Mouse (Mus musculus): ENCODE measurements around the gene Cdr2l. TPM values are rescaled to one million over a fixed set of nuclear protein-coding genes. Genes with fewer than 3 reads are reported as not detected.
A peak's percentile ranks its signal among the peaks of the same experiment; 100 is the strongest.

Cdr2l gene
- total and polyA plus RNA-seq, 3 experiments, result not detected

DNA sequence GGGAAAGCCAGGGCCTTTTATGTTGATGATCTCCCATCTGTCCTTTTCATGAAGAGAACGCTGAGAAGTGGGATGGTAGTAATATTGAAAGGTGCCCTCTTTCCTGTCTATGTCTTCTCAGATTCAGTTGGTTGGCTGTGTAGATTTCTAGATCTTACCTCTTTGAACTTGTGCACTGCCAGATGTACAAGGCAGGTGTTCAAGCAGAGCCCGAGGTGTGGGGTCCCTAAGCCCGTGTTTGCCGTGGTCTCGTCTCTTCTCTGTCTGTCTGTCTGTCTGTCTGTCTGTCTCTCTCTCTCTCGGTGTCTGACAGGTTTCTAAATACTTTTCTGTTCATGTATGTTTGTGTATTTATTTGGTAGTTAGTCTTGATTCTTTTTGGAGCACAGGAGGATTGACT, 44.0 kb downstream of the Cdr2l start:
- no peak overlapping the region for H3K4me2 ChIP-seq (ENCODE audit: insufficient read depth, low read depth, poor library complexity, severe bottlenecking)
- no peak overlapping the region for H3K9ac ChIP-seq (ENCODE audit: insufficient read depth, low read depth)
- no peaks in the 10 kb centered on the region for H3K27me3 ChIP-seq (replicated peaks)
- TF ChIP-seq USF1 (IDR thresholded peaks at IDR 0.05; ENCODE audit: low read depth, low read length), result no peak
- no peak overlapping the region for H3K4me3 ChIP-seq (replicated peaks in 1 of 3; ENCODE audit: low read depth in 2 of 3, low read length in 2 of 3, poor library complexity in 1 of 3)
- no peaks in the 10 kb centered on the region for H3K9me3 ChIP-seq (replicated peaks; ENCODE audit: low read length)
- dilution Hi-C loops (cut with MboI; ENCODE audit: extremely low pct_ligation_motif_present, extremely low pct_unique_long_range_greater_than_20kb, low sequenced_read_pairs) (no loop called here), in situ Hi-C loops (cut with MboI; ENCODE audit: low pct_ligation_motif_present, low pct_unique_long_range_greater_than_20kb, low sequenced_read_pairs) (no loop called here)
- H3K79me2 ChIP-seq (replicated peaks; ENCODE audit: control insufficient read depth, extremely low read depth, insufficient read depth, poor library complexity, severe bottlenecking), result no peaks in the 10 kb centered on the region
- no peak overlapping the region for H3K27ac ChIP-seq (ENCODE audit: insufficient read depth, low read depth)
- no peak for DNase-seq (ENCODE audit: extremely low read depth)
- H3K36me3 ChIP-seq (replicated peaks in 1 of 2; ENCODE audit: control insufficient read depth in 1 of 2, insufficient read depth in 1 of 2, low read length in 1 of 2), result peaks cover 24 to 77% of the 10 kb centered on the region in 2 experiments
- H3K4me1 ChIP-seq (ENCODE audit: control insufficient read depth in 1 of 2, insufficient read depth in 2 of 2), result peaks cover 5 to 28% of the 10 kb centered on the region in 2 experiments

DNA sequence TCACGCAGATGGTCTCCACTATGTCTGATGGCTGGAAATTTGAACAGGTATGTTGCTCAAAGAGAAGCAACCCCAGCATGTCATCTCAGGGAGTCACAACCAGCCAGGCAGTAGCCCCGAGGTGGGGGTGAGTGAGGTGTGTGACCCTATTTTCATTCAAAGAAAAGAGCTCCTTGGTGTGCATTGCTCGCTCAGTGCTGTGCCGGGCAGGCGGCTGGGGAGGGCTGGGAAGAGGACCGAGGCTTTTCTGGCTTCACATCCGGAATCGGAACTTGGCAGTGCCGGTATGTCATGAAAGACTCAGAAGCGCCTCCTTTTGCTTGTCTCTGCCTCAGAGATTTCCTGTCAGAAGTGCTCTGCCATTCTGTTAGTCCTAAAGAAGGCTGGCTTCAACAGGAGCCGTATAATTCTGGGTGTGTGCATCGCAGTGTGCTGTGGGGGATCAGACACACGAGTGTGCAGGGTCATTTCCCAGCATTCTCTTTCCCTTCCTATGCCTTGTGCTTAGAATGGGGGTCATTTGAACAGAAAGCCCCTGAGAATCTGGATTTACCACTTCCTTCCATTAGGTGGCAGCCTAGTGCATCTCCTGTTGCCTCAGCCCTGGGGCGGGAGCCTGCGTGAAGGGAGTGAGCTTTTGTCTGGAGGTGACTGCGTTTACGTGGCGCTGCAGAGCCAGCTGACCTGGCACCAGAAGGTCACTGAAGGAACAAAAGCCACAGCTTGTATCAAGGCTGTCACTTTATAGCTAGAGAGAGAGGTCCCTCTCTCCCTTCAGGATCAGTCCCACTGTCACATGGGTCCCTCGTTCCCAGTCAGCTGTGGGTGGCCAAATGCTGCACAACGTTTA, 46.0 kb downstream of the Cdr2l start:
- dilution Hi-C loops (cut with MboI; ENCODE audit: extremely low pct_ligation_motif_present, extremely low pct_unique_long_range_greater_than_20kb, low sequenced_read_pairs) (no loop called here), in situ Hi-C loops (cut with MboI; ENCODE audit: low pct_ligation_motif_present, low pct_unique_long_range_greater_than_20kb, low sequenced_read_pairs) (no loop called here)
- peak; percentile 80 for DNase-seq (ENCODE audit: extremely low read depth)
- Histone ChIP-seq H3K9me3 (replicated peaks; ENCODE audit: low read length) (no peaks in the 10 kb centered on the region), H3K4me3 (replicated peaks in 1 of 3; ENCODE audit: low read depth in 2 of 3, low read length in 2 of 3, poor library complexity in 1 of 3) (no peak overlapping the region), H3K4me2 (ENCODE audit: insufficient read depth, low read depth, poor library complexity, severe bottlenecking) (no peak overlapping the region), H3K27me3 (replicated peaks) (no peaks in the 10 kb centered on the region), H3K79me2 (replicated peaks; ENCODE audit: control insufficient read depth, extremely low read depth, insufficient read depth, poor library complexity, severe bottlenecking) (no peaks in the 10 kb centered on the region), H3K9ac (ENCODE audit: insufficient read depth, low read depth) (no peak overlapping the region), H3K27ac (ENCODE audit: insufficient read depth, low read depth) (no peak overlapping the region), H3K4me1 (ENCODE audit: control insufficient read depth in 1 of 2, insufficient read depth in 2 of 2) (peaks cover 2 to 8% of the 10 kb centered on the region in 2 experiments; a peak in 3 of 4 replicates), H3K36me3 (replicated peaks in 1 of 2; ENCODE audit: control insufficient read depth in 1 of 2, insufficient read depth in 1 of 2, low read length in 1 of 2) (peaks cover 40 to 88% of the 10 kb centered on the region in 2 experiments)
- TF ChIP-seq ZMIZ1 (IDR thresholded peaks at IDR 0.05; ENCODE audit: low read depth, low read length) (no peak), POLR2A (IDR thresholded peaks at IDR 0.05; ENCODE audit: low read depth, low read length) (no peak), TCF12 (IDR thresholded peaks at IDR 0.05; ENCODE audit: low read depth, low read length) (0 out of 2 replicates have a peak, but pooled peaks have one; percentile 33), JUND (conservative IDR thresholded peaks at IDR 0.05; ENCODE audit: low read depth, low read length) (no peak; the same call in 1 of the 2 replicates), KAT2A (IDR thresholded peaks at IDR 0.05; ENCODE audit: insufficient replicate concordance, low read length) (no peak), E2F4 (IDR thresholded peaks at IDR 0.05; ENCODE audit: insufficient replicate concordance, low read depth, low read length) (no peak), CHD2 (IDR thresholded peaks at IDR 0.05; ENCODE audit: low read length) (no peak), MAZ (IDR thresholded peaks at IDR 0.05; ENCODE audit: low read depth, low read length) (peak; percentile 72), HCFC1 (IDR thresholded peaks at IDR 0.05; ENCODE audit: low read depth, low read length) (peak; percentile 49), NRF1 (IDR thresholded peaks at IDR 0.05; ENCODE audit: low read depth, low read length) (no peak), BHLHE40 (IDR thresholded peaks at IDR 0.05; ENCODE audit: low read depth, low read length) (no peak), MYC (IDR thresholded peaks at IDR 0.05; ENCODE audit: low read depth, low read length) (peak; percentile 47), ZKSCAN1 (IDR thresholded peaks at IDR 0.05; ENCODE audit: borderline replicate concordance, low read depth, low read length) (no peak), PAX5 (IDR thresholded peaks at IDR 0.05; ENCODE audit: low read length) (no peak), CTCF (conservative IDR thresholded peaks at IDR 0.05 in 1 of 2, IDR thresholded peaks at IDR 0.05 in 1 of 2; ENCODE audit: low read depth in 2 of 2, low read length in 2 of 2) (peak; percentile 67 to 88), MAX (IDR thresholded peaks at IDR 0.05; ENCODE audit: low read length) (no peak), POLR2AphosphoS2 (IDR thresholded peaks at IDR 0.05; ENCODE audit: low read depth, low read length) (no peak), UBTF (IDR thresholded peaks at IDR 0.05; ENCODE audit: low read depth, low read length) (no peak), MAFK (IDR thresholded peaks at IDR 0.05; ENCODE audit: insufficient replicate concordance, low read length) (no peak), ELF1 (IDR thresholded peaks at IDR 0.05; ENCODE audit: low read depth, low read length) (peak; percentile 26; the same call in 1 of the 2 replicates), JUN (IDR thresholded peaks at IDR 0.05; ENCODE audit: insufficient read depth, low read depth, low read length) (no peak), IRF4 (IDR thresholded peaks at IDR 0.05; ENCODE audit: low read depth, low read length) (peak; percentile 61), SIN3A (IDR thresholded peaks at IDR 0.05; ENCODE audit: low read length) (peak; percentile 51; the same call in 1 of the 2 replicates), MXI1 (IDR thresholded peaks at IDR 0.05; ENCODE audit: low read depth, low read length) (no peak; the same call in 1 of the 2 replicates), ETS1 (conservative IDR thresholded peaks at IDR 0.05; ENCODE audit: low read depth, low read length) (peak; percentile 28; the same call in 1 of the 2 replicates), USF2 (conservative IDR thresholded peaks at IDR 0.05; ENCODE audit: low read depth, low read length) (no peak), TBP (conservative IDR thresholded peaks at IDR 0.05; ENCODE audit: low read depth, low read length) (no peak), USF1 (IDR thresholded peaks at IDR 0.05; ENCODE audit: low read depth, low read length) (no peak), SMC3 (IDR thresholded peaks at IDR 0.05; ENCODE audit: low read depth, low read length) (peak; percentile 82), ZC3H11A (IDR thresholded peaks at IDR 0.05; ENCODE audit: low read depth, low read length) (no peak), GABPA (IDR thresholded peaks at IDR 0.05; ENCODE audit: insufficient replicate concordance, low read depth, low read length) (no peak)
